Mouse (Mus musculus) midbrain, postnatal 0 days (tissue): Measurements from ENCODE around the gene Mxd4. TPM values are rescaled to one million over a fixed set of nuclear protein-coding genes. Genes with fewer than 3 reads are reported as not detected.

ENCODE experiments used
- ATAC-seq: fragments of 200-750 bp; cut with Nextera tagmentation; 2 replicates; pipeline ENCODE4 v1.8.0; 2017; ENCODE audit warnings: moderate number of reproducible peaks, mild to moderate bottlenecking, moderate TSS enrichment, moderate library complexity; ENCODE audit not compliant: low FRiP score
- DNase-seq: peaks from one replicate; pipeline ENCODE4 v3.0.0-alpha.2; 2015; ENCODE audit warnings: low spot score
- H3K27ac ChIP-seq: fragments of 300-500 bp; sonication (generic); 2 replicates; pipeline ENCODE4 v1.5.1; 2014; ENCODE audit warnings: low read depth, mild to moderate bottlenecking, low read length, mixed read lengths
- H3K27me3 ChIP-seq: fragments of 300-500 bp; sonication (generic); 2 replicates; pipeline ENCODE4 v1.6.1; 2014; ENCODE audit warnings: low read length, control low read depth, mixed read lengths; ENCODE audit not compliant: insufficient read depth
- H3K36me3 ChIP-seq: fragments of 300-500 bp; sonication (generic); 2 replicates; pipeline ENCODE4 v1.6.1; 2014; ENCODE audit warnings: low read length, control low read depth, mixed read lengths; ENCODE audit not compliant: insufficient read depth
- H3K4me1 ChIP-seq: fragments of 300-500 bp; sonication (generic); 2 replicates; pipeline ENCODE4 v1.6.1; 2014; ENCODE audit warnings: mild to moderate bottlenecking, control low read depth, antibody characterized with exemption, low read length, mixed read lengths; ENCODE audit not compliant: insufficient read depth
- H3K4me2 ChIP-seq: fragments of 300-500 bp; sonication (generic); 2 replicates; pipeline ENCODE4 v1.6.1; 2014; ENCODE audit warnings: low read depth, mild to moderate bottlenecking, low read length, mixed read lengths; ENCODE audit not compliant: poor library complexity, severe bottlenecking
- H3K4me3 ChIP-seq: fragments of 300-500 bp; sonication (generic); 2 replicates; pipeline ENCODE4 v1.5.1; 2014; ENCODE audit warnings: low read depth, mild to moderate bottlenecking, low read length, moderate library complexity
- H3K9ac ChIP-seq: fragments of 300-500 bp; sonication (generic); replicated peaks from 2 replicates; pipeline ENCODE4 v1.6.1; 2014; ENCODE audit warnings: mild to moderate bottlenecking, low read length, moderate library complexity, mixed read lengths; ENCODE audit not compliant: poor library complexity, severe bottlenecking
- H3K9me3 ChIP-seq: fragments of 300-500 bp; sonication (generic); 2 replicates; pipeline ENCODE4 v1.6.1; 2016; ENCODE audit warnings: low read length, control low read depth
- CTCF ChIP-seq: IDR thresholded peaks from 2 replicates; pipeline ENCODE4 v1.5.1; 2016; ENCODE audit warnings: antibody characterized with exemption, mild to moderate bottlenecking
- WGBS: fragments of 180-500 bp; shearing (Covaris S2); extraction: QIAGEN DNeasy Blood & Tissue Kit; methylation state at CpG from one replicate; pipeline ENCODE4 v1.1.7; 2014; 5-methylcytosine and 5-hydroxymethylcytosine counted together
- polyA plus RNA-seq: library from polyadenylated mRNA; unstranded; fragments of >200 nt; fragmentation: Nextera tagmentation; extraction: Ambion mirVana; gene quantifications from 2 replicates; pipeline ENCODE4 v1.2.1, GENCODE M21; 2015
- total RNA-seq: library from RNA; depleted of rRNA; stranded (reverse); fragments of >200 nt; gene quantifications from 2 replicates; pipeline ENCODE4 v1.2.3, GENCODE M21; 2014

The Mxd4 gene
- total and polyA plus RNA-seq, 2 experiments from 2014 or later = 18.7 to 87.3 TPM

- H3K4me2 ChIP-seq = no peak overlapping the region
- 95% methylated on average over 12 of the region's 12 CpGs for WGBS
- no peak for TF ChIP-seq CTCF
These were observed 8.3 kb upstream of the Mxd4 start for GRCm38 (mm10) chr5:34195786-34196185.

DNA sequence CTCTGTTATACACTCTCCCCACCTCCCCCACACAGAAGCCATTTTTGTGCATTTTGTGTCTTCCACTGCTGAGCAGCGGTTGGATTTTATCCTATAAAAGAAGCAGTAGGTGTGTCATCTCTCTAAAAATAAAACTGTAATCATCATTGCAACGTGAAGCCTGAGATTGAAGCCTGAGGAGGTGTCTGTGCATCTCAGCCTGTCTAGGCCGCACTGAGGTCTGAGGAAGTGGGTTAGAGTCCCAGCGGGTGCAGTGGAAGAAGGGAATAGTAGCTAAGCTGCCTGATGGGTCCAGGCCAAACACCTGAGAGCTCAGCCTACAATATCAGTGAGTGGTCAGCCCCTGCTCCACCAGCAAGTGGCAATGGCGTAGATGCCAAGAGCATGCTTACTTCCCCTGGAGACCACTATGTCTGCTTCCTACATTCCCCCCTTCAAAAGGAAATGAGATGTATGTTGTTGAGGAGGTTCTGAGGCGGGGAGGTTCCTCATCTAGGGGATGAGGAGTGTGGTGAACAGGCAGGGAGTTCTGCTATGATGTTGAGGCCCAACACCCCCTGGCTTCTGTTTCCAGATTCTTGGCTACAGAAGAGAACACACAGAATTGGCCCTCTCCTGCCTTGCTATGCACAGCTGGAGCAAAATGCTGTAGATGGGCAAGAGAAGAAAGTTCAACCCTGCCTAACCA, 7.6 kb upstream of the Mxd4 start:
- no peaks in the 10 kb centered on the region for H3K27me3 ChIP-seq
- H3K4me2 ChIP-seq = no peak overlapping the region
- no peak overlapping the region for H3K4me3 ChIP-seq
- no peak overlapping the region for H3K9ac ChIP-seq
- no peak for ATAC-seq
- H3K27ac ChIP-seq = no peak overlapping the region
- H3K36me3 ChIP-seq = peaks cover 11% of the 10 kb centered on the region
- no peaks in the 10 kb centered on the region for H3K9me3 ChIP-seq
- no peak for TF ChIP-seq CTCF
- DNase-seq = no peak
- 82% methylated on average over 6 of the region's 6 CpGs for WGBS
- H3K4me1 ChIP-seq = no peaks in the 10 kb centered on the region

More at GRCm38 (mm10) chr5:34195786-34196185, 8.3 kb upstream of the Mxd4 start:
- H3K9me3 ChIP-seq = no peaks in the 10 kb centered on the region
- H3K9ac ChIP-seq = no peak overlapping the region
- H3K4me3 ChIP-seq = no peak overlapping the region
- H3K27me3 ChIP-seq = no peaks in the 10 kb centered on the region
- ATAC-seq (no peak), DNase-seq (no peak)
- H3K4me1 ChIP-seq = no peaks in the 10 kb centered on the region
- no peak overlapping the region for H3K27ac ChIP-seq
- H3K36me3 ChIP-seq = peaks cover 11% of the 10 kb centered on the region

- Histone ChIP-seq H3K9me3 (no peaks in the 10 kb centered on the region), H3K9ac (no peak overlapping the region), H3K4me2 (no peak overlapping the region), H3K4me3 (no peak overlapping the region), H3K27me3 (no peaks in the 10 kb centered on the region), H3K27ac (no peak overlapping the region), H3K36me3 (peaks cover 11% of the 10 kb centered on the region), H3K4me1 (no peaks in the 10 kb centered on the region)
- DNase-seq (no peak), ATAC-seq (no peak)
- WGBS = 36% methylated on average over 1 of the region's 1 CpGs
- TF ChIP-seq CTCF = no peak
These were observed 6.9 kb upstream of the Mxd4 start for GRCm38 (mm10) chr5:34194426-34194825.

- Histone ChIP-seq H3K27ac (no peak overlapping the region), H3K4me3 (no peak overlapping the region), H3K4me2 (no peak overlapping the region), H3K4me1 (0 out of 2 replicates have a peak, but pooled peaks cover 5% of the 10 kb centered on the region), H3K9me3 (no peaks in the 10 kb centered on the region), H3K27me3 (no peaks in the 10 kb centered on the region), H3K9ac (no peak overlapping the region), H3K36me3 (no peaks in the 10 kb centered on the region; the same call in none of the 2 replicates)
- peak; percentile 72 for TF ChIP-seq CTCF
- WGBS = 71% methylated on average over 4 of the region's 4 CpGs
- ATAC-seq (no peak), DNase-seq (peak; percentile 32)
These were observed 4.3 kb upstream of the Mxd4 start for GRCm38 (mm10) chr5:34191843-34192242.

- no peak for ATAC-seq
- TF ChIP-seq CTCF = no peak
These were observed 3.5 kb upstream of the Mxd4 start for GRCm38 (mm10) chr5:34191021-34191420.

GRCm38 (mm10) chr5:34189521-34189920, 2.0 kb upstream of the Mxd4 start:
- ATAC-seq (no peak), DNase-seq (no peak)
- Histone ChIP-seq H3K27me3 (no peaks in the 10 kb centered on the region), H3K4me2 (no peak overlapping the region), H3K9ac (no peak overlapping the region), H3K9me3 (no peaks in the 10 kb centered on the region), H3K27ac (no peak overlapping the region), H3K4me3 (no peak overlapping the region), H3K4me1 (peaks cover 25% of the 10 kb centered on the region), H3K36me3 (no peaks in the 10 kb centered on the region; the same call in 1 of the 2 replicates)
- TF ChIP-seq CTCF = no peak
- WGBS = 67% methylated on average over 1 of the region's 1 CpGs

More at GRCm38 (mm10) chr5:34191021-34191420, 3.5 kb upstream of the Mxd4 start:
- Histone ChIP-seq H3K4me2 (no peak overlapping the region), H3K27ac (no peak overlapping the region), H3K27me3 (no peaks in the 10 kb centered on the region), H3K9me3 (no peaks in the 10 kb centered on the region), H3K4me1 (peaks cover 10% of the 10 kb centered on the region), H3K4me3 (no peak overlapping the region), H3K36me3 (no peaks in the 10 kb centered on the region; the same call in 1 of the 2 replicates), H3K9ac (no peak overlapping the region)
- DNase-seq = peak; percentile 57
- WGBS = 48% methylated on average over 4 of the region's 4 CpGs
